Mouse (Mus musculus): ENCODE measurements around the gene Krt35.

The Krt35 gene

DNA sequence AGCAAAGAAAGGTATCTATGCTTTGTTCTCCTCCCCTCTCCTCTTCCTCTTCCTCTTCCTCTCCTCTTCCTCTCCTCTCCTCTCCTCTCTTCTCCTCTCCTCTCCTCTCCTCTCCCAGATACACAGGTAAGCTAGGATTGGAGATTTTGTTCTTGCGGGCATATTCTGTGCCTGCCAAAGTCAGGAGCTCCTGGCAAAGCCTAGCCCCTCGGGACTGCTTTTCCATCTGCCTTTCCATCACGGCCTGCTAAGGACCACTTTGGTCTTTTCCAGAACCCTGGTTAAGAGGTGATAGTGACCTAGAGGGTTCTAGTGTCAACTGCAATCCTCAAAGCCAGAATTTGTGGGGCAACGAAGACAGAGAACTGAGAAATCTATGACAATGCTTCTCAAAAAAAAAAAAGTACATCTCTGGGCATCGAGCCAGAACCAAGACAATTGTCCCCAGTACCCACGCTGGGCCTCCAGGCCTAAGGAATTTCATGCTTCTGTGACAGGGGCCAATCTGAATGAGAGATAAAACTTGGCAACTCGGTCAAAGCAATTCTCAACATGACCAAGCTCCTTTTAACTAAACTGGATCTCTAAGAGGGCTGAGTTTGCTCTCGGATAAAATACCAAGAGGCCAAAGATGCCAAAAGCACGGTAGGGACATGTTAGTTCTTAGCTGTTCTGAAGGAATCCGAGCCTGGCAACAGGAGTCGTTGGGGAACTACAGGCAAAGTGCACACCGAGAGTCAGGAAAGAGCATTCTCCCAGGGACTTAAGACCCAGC, 29.6 kb downstream of the Krt35 start:
- DNase-seq (ENCODE audit: low spot score in 2 of 2) = no peak

- no peak for DNase-seq (ENCODE audit: low spot score in 2 of 2)
Measured at GRCm38 (mm10) chr11:100058875-100059274, 37.2 kb downstream of the Krt35 start.

GRCm38 (mm10) chr11:100055686-100056655, 40.1 kb downstream of the Krt35 start:
- no peak for DNase-seq (ENCODE audit: low spot score in 2 of 2)

- no peak for DNase-seq (ENCODE audit: low spot score in 2 of 2)
Measured at GRCm38 (mm10) chr11:100050451-100050850, 45.6 kb downstream of the Krt35 start, which contains the start of gene Krt31. Gene Krt31, minus strand, starts transcription at chr11:100050551.

GRCm38 (mm10) chr11:100047193-100047592, 48.8 kb downstream of the Krt35 start:
- no peak for DNase-seq (ENCODE audit: low spot score in 2 of 2)

- DNase-seq (ENCODE audit: low spot score in 2 of 2) = no peak
Measured at GRCm38 (mm10) chr11:100046303-100046866, 49.7 kb downstream of the Krt35 start.

Data from spleen, postnatal 10 days (tissue).